Mouse (Mus musculus): ENCODE results near the gene Serpina1c. TPM values are rescaled to one million over a fixed set of nuclear protein-coding genes. Genes with fewer than 3 reads are reported as not detected.

Serpina1c gene
- polyA plus RNA-seq, 1 experiment from 2014 or later: 30.0 TPM

Other genes with a start within 250 kb of the Serpina1c start
- gene Serpina6, start 247.7 kb downstream of the Serpina1c start, polyA plus RNA-seq (2015; fragmentation: Nextera tagmentation; extraction: Ambion mirVana): 96.8 and 146 TPM in 2 replicates
- 0.30 and 0.56 TPM in 2 replicates for gene Serpina16, start 228.7 kb downstream of the Serpina1c start, polyA plus RNA-seq (2015; fragmentation: Nextera tagmentation; extraction: Ambion mirVana)
- not detected in 2 replicates for gene Serpina1f, start 209.4 kb downstream of the Serpina1c start, polyA plus RNA-seq (2015; fragmentation: Nextera tagmentation; extraction: Ambion mirVana)
- 10.1 and 12.4 TPM in 2 replicates for gene Serpina1d, start 131.3 kb downstream of the Serpina1c start, polyA plus RNA-seq (2015; fragmentation: Nextera tagmentation; extraction: Ambion mirVana)
- 59.9 and 63.5 TPM in 2 replicates for gene Serpina1b, start 74.5 kb downstream of the Serpina1c start, polyA plus RNA-seq (2015; fragmentation: Nextera tagmentation; extraction: Ambion mirVana)
- gene Serpina1a, start 41.3 kb downstream of the Serpina1c start, polyA plus RNA-seq (2015; fragmentation: Nextera tagmentation; extraction: Ambion mirVana): 31.2 and 33.0 TPM in 2 replicates
- gene Serpina1e, start 54.1 kb upstream of the Serpina1c start, polyA plus RNA-seq (2015; fragmentation: Nextera tagmentation; extraction: Ambion mirVana): 25.6 and 27.7 TPM in 2 replicates
- 0.10 TPM in 1 of 2 replicates, not detected in the other for gene Serpina11, start 85.1 kb upstream of the Serpina1c start, polyA plus RNA-seq (2015; fragmentation: Nextera tagmentation; extraction: Ambion mirVana)
- gene Serpina9, start 108.9 kb upstream of the Serpina1c start, polyA plus RNA-seq (2015; fragmentation: Nextera tagmentation; extraction: Ambion mirVana): not detected in 2 replicates
- not detected in 2 replicates for gene Serpina12, start 139.6 kb upstream of the Serpina1c start, polyA plus RNA-seq (2015; fragmentation: Nextera tagmentation; extraction: Ambion mirVana)
- not detected in 2 replicates for gene Serpina5, start 196.2 kb upstream of the Serpina1c start, polyA plus RNA-seq (2015; fragmentation: Nextera tagmentation; extraction: Ambion mirVana)
- gene Serpina3a, start 207.8 kb upstream of the Serpina1c start, polyA plus RNA-seq (2015; fragmentation: Nextera tagmentation; extraction: Ambion mirVana): not detected in 2 replicates
- not detected in 2 replicates for gene Serpina3b, start 223.1 kb upstream of the Serpina1c start, polyA plus RNA-seq (2015; fragmentation: Nextera tagmentation; extraction: Ambion mirVana)
- gene Serpina3c, start 249.0 kb upstream of the Serpina1c start, polyA plus RNA-seq (2015; fragmentation: Nextera tagmentation; extraction: Ambion mirVana): not detected in 2 replicates

All from intestine, embryonic 15.5 days (tissue).